Mouse (Mus musculus): ENCODE results near the gene Acvr1b. TPM values are rescaled to one million over a fixed set of nuclear protein-coding genes. Genes with fewer than 3 reads are reported as not detected.

Acvr1b gene
- total RNA-seq, 2 experiments from 2014 or later = 14.5 to 14.7 TPM

- DNase-seq = peak in 1 of 2 experiments; percentile 38
- intact Hi-C loops (cut with DNase I) = loop anchor here (2.0 kb wide), 1 partner anchor 26 kb away; no protein-coding TSS in a partner anchor
Measured at GRCm38 (mm10) chr15:101241236-101241635, 67.4 kb downstream of the Acvr1b start.

GRCm38 (mm10) chr15:101241853-101242252 lies 68.0 kb downstream of the Acvr1b start:
- no peak for DNase-seq
- intact Hi-C loops (cut with DNase I) = loop anchor here (2.0 kb wide), 1 partner anchor 25 kb away; no protein-coding TSS in a partner anchor

DNA sequence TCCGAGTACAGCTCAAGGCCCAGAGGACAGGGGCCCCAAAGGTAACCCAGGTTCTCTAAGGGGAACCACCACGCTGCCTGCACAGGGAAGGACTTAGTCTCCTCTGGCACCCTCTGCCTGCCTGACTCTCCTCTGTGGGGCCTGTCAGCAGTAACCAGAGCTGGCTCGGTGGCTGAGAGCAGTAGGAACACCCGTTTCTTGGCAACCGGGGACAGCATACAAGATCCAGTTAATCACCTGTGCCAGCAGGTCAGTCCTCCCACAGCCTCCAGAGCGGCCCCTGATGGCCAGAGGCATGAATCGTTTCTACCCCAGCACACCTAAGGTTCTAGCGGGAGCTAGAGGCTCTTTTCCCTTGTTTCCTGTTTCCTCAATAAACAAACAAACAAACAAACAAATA lies 68.8 kb downstream of the Acvr1b start:
- peak; percentile 64 to 78 for DNase-seq
- intact Hi-C loops (cut with DNase I) = no loop called here

GRCm38 (mm10) chr15:101244012-101244411 lies 70.1 kb downstream of the Acvr1b start:
- intact Hi-C loops (cut with DNase I) = no loop called here

GRCm38 (mm10) chr15:101246231-101247154 lies 72.6 kb downstream of the Acvr1b start:
- DNase-seq = peak; percentile 95 to 96
- intact Hi-C loops (cut with DNase I) = no loop called here

More at GRCm38 (mm10) chr15:101244012-101244411, 70.1 kb downstream of the Acvr1b start:
- DNase-seq = no peak

- intact Hi-C loops (cut with DNase I) = no loop called here
- DNase-seq = no peak
Measured at GRCm38 (mm10) chr15:101247155-101247498, 73.3 kb downstream of the Acvr1b start.

DNA sequence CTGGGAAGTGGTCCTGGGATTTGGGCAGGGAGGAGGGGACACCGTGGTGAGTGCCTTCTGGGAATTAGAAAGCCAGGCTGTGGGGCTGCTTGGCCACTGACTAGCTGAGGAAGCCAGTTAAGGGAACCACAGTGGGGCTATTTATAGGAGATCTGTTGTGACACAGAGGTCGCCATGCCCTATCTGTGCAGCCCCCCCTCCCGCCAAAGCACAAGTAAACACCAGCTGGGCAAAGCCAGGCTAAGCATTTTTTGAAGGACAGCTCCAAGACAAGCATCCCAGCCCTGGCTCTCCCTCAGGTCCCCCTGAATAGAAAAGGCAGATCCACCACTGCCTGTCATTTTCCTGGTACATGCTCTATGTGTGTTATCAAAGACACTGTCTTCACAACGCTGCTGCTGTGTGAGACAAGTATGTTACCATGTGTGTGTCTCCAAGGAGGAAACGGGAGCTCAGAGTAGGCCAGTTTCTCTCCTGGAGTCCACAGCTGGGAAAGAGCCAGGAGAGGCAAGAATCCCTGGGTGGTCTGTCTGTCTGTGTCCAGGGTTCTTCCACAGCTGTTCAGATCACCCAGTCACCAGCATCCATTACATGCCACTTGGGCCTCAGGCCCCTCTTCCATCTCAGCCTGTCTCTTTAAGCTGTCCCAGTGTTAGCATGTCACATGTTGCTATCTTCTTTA lies 74.3 kb downstream of the Acvr1b start:
- peak; percentile 37 to 48 for DNase-seq
- intact Hi-C loops (cut with DNase I) = no loop called here

DNA sequence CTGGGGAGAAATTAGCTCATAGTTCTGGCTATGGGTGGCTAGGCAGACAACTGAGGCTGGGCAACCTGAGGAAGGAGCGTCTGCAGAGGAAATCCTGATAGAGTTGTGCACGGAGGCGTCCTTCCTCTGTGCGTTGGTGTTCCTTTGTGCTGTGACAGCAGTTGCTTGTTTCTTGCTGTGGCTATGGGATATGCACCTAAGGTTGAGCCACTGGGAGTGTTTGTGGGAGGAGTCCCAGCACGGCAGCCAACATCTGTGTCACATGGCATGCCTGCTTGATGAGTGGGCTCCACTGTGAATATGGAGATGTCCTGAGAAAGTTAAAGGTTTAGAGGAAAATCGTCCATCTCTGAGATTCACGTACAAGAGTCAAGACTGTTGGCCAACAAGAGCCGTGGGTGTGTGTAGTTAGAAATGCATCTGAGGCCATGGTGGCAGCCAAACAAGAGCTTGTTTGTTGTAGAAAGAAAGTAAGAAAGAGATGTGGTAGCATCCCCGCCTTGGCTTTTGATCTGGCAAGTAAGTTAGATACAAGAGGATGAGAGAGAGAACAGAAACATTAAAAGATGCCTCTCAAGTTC lies 76.4 kb downstream of the Acvr1b start:
- no peak for DNase-seq
- intact Hi-C loops (cut with DNase I) = no loop called here

- no peak for DNase-seq
- intact Hi-C loops (cut with DNase I) = no loop called here
Measured at GRCm38 (mm10) chr15:101251930-101252329, 78.1 kb downstream of the Acvr1b start.

- intact Hi-C loops (cut with DNase I) = no loop called here
Measured at GRCm38 (mm10) chr15:101252614-101253013, 78.7 kb downstream of the Acvr1b start.

GRCm38 (mm10) chr15:101253563-101253885 lies 79.7 kb downstream of the Acvr1b start:
- intact Hi-C loops (cut with DNase I) = no loop called here
- DNase-seq = no peak

More at GRCm38 (mm10) chr15:101252614-101253013, 78.7 kb downstream of the Acvr1b start:
- DNase-seq = no peak

- intact Hi-C loops (cut with DNase I) = no loop called here
- peak; percentile 87 to 88 for DNase-seq
Measured at GRCm38 (mm10) chr15:101253886-101254795, 80.3 kb downstream of the Acvr1b start, which contains the start of gene Nr4a1. Gene Nr4a1 (plus strand): TSS chr15:101254269.

- DNase-seq = no peak
- intact Hi-C loops (cut with DNase I) = no loop called here
Measured at GRCm38 (mm10) chr15:101255842-101256462, 82.1 kb downstream of the Acvr1b start.

- intact Hi-C loops (cut with DNase I) = no loop called here
- no peak for DNase-seq
Measured at GRCm38 (mm10) chr15:101256463-101257206, 82.8 kb downstream of the Acvr1b start.

DNA sequence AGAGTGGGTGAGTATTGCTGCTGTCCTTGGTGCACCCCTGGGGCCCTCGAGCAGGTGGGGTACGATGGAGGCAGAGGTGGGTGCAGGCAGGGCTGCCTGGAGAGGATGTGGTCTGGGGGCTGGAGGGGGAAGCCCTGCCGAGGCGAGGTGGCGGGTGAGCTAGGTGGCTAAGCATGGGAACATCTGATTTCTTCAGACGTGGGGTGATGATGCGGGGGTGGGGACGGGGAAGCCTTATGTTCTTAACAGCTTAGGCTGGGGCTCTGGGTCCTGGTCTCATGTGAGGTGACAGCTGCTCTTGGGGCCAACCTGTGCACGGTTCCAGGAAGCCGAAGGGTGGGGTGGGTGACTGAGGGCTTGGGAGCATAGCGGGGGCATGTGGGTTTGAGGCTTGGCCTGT lies 84.6 kb downstream of the Acvr1b start:
- intact Hi-C loops (cut with DNase I) = no loop called here
- DNase-seq = no peak

- intact Hi-C loops (cut with DNase I) = no loop called here
- DNase-seq = no peak
Measured at GRCm38 (mm10) chr15:101259922-101260321, 86.1 kb downstream of the Acvr1b start.

DNA sequence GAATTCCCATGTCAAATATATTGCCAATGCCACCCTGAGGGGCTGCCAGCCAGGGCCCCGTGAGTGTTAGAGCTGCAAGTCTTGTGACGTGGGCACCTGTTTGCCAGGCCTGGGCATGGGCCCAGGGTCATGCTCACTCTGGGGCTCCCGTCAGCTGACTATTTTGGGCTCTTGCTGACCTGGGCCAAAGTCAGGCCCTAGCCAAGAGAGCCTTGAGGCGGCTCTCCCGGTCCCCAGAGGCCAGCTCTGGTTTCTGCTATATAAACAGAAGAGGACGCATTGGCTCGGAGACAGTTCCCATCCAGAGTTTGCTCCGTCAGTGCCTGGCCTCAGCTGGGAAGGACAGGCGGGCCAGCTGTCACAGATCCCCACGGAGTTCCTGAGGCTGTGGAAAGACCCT lies 86.5 kb downstream of the Acvr1b start:
- intact Hi-C loops (cut with DNase I) = no loop called here
- DNase-seq = peak; percentile 83 to 86

- intact Hi-C loops (cut with DNase I) = no loop called here
- peak; percentile 51 to 55 for DNase-seq
Measured at GRCm38 (mm10) chr15:101260874-101261622, 87.2 kb downstream of the Acvr1b start.
